Mouse (Mus musculus): ENCODE results near the gene Nucks1. TPM values are rescaled to one million over a fixed set of nuclear protein-coding genes. Genes with fewer than 3 reads are reported as not detected.
A peak's percentile ranks its signal among the peaks of the same experiment; 100 is the strongest.

The Nucks1 gene
- polyA plus RNA-seq, 1 experiment, result 23.2 TPM

DNA sequence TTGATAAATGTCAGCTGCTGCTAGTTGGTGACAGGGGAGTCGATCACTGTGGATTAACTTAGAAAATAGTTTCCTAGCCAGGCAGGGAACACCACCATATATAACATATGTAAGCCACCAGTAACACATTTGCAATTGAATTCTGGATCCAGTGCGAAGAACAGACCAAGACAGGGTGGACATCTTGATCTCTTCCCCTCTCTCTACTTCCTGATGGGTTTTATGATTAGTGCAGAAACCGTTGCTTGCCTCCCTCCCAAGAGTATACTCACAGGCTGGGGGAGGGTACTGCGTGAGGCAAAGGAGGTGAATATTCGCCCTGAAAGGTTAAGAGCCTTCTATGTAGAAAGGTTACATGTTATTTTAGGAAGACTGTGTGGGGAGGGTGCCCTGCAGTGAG is 55.5 kb downstream of the Nucks1 start:
- DNase-seq (ENCODE audit: low spot score), result no peak

DNA sequence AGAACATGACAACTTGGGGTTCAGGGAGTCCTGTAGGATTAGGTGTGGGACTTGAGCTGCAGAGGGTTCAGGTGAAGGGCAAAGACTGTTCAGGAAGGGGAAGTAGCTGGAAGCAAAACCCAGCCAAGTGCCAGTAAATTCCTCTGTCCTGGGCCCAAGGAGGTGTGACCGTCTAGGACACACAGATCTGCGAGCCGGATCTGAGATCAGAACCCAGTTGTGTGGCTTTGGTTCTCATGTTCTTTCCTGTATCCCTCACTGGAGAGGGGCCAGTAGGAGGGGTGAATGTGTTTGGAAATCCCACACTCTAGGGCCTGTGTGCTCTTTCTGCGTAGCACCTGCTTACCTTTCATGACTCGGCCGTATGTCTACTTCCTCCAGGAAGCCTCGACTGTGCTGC is 57.0 kb downstream of the Nucks1 start:
- no peak for DNase-seq (ENCODE audit: low spot score)

DNA sequence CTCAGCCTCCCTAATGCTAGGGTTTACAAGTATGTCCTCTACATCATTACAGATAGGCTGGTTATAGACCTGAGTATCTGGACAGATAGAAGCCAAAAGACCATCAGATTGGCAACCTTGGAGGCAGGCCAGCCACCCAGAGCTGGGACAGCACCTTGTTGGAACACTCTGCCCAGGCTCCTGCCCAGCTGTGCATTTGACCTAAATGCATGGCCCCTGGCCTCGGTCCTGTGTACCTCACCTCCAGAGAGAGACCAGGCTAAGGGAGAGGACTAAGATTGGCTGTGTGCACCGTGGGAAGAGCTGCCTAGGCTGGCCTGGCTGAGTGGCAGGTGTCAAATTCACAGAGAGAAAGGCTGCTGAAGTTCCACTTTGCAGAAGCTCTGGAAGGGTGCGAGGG is 58.2 kb downstream of the Nucks1 start:
- no peak for DNase-seq (ENCODE audit: low spot score)

DNA sequence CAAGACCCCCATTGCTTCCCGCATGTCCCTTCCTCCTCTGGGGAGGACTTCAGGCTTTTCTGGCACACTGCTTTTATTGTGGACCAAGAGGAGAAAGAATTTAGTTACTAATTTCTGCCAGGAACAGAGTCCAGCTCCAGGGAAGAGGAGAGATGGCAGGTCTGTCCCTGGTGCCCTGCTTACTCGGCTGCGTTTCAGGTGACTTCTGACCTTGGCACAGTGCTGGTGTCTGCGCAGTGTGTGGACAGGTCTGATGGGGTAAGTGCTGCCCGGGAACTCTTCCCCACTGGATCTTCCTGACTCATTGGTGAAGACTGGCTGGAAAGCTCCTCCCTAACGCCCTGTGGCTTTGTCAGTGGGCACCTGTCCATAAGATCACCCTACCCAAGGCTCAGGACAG is 58.6 kb downstream of the Nucks1 start:
- no peak for DNase-seq (ENCODE audit: low spot score)

DNA sequence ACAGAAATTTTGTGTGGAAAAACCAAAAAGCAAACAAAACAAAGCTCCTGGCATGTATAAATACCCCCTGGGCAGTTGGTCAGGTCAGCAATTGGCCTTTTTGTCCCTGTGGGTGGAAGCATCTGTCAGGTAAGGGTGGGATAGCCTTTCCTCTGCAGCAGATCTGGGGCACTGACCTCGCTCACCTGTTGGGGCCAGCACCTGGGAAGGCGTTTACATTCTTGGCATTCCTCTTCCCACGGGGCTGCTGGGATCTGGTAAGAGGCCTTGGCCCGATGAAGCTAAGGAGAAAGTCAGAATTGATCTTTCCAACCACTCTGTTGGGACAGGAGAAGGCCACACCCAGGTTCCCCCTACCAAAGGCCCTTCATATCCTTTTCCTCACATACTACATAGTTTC is 59.5 kb downstream of the Nucks1 start:
- no peak for DNase-seq (ENCODE audit: low spot score)

DNA sequence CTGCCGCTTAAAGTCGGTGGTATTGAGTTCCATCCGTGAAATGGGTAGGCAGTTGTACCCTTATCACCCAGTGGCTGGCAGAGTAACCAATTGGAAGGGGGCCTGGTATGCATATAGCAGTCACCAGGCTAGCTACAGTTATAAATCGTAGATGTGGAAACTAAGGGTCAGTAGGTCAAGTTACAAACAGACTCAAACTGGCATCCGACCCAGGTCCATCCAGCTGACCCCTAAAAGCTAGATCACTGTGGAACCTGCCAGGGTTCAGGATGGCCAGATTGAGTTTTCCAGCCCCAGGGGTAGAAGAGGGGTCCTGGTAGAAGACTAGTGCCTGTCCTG is 60.0 kb downstream of the Nucks1 start:
- DNase-seq (ENCODE audit: low spot score), result no peak

DNA sequence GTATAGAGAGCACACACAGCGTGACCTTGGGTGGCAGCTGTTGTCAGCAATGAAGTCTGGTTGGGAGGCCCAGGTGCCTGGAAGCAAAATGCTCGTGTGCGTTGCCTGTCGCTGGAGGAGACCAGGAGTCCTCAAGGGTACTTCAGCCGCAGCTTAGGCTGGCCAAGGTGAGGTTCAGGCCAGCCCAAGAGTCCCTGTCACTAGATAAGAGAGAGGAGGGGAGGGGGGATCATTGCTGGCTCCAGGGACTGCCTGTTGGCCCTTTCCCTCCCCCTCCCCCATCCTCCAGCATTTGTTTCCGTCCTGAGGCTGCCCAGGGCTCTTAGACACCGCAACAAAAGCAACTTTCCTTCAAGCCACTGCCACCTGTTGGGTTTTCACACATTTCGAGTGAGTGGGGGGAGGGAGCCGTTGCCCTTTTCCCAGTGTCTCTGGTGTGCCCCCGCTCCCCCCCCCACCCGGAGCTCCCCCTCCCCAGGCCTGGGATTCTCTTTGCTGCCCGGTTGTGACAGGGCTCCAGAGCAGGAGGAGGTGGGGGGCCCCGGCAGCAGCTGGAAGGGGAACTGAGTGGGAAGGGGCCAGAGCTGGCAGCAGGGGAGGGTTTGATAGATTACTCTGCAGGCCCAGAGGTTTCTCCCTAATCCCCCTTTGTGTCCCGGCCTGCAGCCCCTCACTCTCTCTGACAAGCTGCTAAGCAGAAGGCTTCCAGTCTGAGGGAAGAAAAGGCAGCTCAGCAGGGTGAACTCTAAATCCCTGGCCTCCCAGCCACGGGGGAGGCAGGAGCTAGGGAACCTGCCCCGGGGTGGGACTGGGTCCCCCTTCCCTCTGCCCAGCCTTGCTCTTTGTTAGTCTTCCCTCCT is 60.6 kb downstream of the Nucks1 start:
- DNase-seq (ENCODE audit: low spot score), result no peak

DNA sequence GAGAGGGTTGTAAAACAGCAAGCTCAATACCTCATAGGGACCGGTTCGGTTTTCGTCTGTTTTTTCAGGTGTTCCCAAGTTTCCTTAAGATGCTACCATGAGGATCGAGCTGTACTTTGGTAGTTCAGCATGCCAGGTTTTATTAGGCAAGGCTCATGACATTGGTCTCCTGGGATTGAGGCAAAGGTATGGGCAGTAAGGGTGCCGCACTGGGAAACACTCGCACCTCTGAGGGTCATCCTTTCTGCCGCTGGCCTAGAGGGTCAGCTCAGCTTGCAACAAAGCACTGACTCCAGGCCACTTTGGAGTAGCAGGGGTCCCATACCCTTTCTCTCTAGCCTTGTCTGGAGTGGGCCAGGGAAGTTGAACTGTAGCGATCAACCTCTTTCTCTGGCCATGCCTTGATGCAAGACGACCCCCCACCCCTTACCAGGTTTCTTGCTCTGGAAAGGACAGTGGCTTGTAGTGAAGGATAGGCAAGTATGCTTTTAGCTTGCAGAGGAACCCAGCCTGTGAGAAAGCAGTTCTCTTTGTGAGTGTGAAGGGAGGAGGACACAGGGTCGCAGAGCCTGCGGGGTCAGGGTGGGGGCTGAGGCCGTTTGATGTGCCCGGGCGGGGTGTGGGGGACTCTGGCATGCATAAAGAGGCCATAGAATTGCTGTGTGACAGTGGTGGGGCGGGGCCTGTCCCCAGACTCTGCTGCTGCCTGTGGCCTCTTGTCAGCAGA is 61.6 kb downstream of the Nucks1 start:
- DNase-seq (ENCODE audit: low spot score), result no peak

DNA sequence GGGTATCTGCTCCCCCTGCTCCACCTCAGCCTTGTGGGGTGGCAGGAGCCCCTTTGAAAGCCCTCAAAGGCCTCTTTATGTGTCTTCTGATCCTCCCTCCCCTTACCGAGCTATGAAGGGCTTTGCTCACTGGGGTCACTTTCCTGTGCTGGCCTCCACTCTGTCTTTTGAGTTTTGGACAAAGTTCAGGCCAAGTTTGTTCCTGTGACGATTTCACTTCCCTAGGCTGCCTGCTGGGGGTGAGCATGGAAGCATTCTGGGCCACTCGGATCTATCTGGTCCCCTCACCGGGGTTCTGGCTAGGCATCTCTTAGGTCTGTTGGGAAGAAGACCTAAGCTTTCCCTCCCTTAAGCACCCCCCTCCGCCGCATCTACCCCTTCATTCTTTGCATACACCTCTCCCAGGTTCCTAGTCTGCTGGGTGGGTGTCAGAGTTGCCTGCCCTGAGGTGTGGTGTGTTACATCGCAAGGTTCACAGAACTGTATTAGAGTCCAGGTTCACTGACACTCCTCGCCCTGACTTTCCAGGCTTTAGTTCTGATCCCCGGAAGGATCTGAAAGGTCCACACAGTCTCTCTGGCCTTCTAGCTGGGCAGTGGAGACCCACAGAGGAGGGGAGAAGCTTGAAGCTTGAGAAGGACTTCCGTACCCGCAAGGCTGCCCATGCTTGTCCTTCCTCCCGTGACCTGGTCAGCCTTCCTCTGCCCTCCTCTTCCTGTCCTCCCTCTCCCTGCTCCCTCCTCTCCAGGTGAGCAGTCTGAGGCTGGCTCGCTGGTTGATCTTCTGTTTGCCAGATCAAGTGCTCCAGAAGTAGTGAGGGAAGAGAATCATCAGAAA is 62.4 kb downstream of the Nucks1 start:
- no peak for DNase-seq (ENCODE audit: low spot score)

DNA sequence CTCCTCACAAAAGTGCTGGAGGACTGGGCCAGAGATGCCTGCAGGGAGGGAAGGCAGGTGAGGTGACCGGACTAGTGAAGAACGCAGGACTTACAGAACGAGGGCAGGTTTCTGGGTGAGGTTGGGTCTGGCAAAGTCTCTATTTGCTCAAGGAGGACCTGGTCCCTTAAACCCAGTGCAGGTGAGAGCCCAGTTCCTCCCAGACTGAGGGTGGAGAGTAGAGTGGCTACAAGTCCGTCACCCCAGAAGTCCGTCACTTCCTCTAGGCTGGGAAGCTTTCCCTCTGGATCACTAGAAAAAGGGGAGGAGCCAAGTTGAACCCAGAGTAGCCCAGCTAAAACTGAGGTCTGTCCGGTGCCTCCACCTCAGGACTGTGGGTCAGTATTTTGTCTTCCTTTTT is 63.7 kb downstream of the Nucks1 start:
- no peak for DNase-seq (ENCODE audit: low spot score)

DNA sequence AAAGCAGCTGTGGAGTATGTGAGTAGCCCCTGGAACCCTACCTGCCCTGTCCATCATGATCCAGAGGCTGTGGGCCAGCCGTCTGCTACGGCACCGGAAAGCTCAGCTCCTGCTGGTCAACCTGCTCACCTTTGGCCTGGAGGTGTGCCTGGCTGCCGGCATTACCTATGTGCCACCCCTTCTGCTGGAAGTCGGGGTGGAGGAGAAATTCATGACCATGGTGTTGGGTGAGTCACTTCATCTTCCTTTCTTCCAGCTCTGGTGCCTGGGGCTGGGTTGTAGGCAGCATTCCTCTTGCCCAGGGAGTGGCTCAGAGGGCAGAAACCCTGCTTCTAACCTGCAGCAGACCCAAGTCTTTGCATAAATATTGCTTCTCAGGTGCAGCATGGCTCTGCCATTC is 66.6 kb downstream of the Nucks1 start:
- no peak for DNase-seq (ENCODE audit: low spot score)

DNA sequence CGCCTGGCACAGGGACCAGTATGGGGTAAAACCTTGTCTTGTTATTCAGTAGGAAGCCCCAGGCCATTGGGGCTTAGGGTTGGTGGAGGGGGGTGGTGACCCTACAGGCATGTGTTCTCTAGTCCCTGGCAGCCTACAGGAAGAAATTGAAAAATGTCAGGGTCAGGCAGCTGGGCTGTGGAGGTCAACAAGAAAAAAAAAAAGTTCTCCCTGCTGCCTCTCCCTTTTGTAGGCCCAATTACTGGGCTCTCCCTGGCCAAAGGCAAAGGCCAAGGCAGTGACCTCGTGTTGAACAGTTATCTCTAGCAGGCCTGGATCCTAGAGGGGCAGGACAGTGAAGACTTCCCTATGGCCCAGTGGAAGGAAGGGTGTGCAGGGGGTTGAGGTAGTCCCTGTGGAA is 70.1 kb downstream of the Nucks1 start:
- no peak for DNase-seq (ENCODE audit: low spot score)

DNA sequence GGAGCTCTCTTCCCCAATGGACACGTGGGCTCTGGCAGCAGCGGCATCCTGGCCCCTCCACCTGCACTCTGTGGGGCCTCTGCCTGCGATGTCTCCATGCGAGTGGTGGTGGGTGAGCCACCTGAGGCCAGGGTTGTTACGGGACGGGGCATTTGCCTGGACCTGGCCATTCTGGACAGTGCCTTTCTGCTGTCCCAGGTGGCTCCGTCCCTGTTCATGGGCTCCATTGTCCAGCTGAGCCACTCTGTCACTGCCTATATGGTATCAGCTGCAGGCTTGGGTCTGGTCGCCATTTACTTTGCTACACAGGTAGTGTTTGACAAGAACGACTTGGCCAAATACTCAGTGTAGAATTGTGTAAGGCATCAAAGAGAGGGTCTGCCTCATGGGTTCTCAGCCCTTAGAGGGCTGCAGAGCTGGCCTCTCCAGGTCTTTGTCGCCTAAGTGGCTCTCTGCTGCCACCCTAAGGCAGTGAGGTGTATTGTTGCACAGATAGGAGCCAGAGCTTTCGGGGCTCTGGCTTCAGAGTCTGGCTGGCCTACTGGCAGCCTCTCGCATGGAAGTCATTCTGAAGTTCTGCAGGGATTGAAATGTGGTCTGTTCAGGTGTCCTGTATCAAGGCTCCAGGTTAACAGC is 71.2 kb downstream of the Nucks1 start:
- DNase-seq (ENCODE audit: low spot score), result peak; percentile 47

DNA sequence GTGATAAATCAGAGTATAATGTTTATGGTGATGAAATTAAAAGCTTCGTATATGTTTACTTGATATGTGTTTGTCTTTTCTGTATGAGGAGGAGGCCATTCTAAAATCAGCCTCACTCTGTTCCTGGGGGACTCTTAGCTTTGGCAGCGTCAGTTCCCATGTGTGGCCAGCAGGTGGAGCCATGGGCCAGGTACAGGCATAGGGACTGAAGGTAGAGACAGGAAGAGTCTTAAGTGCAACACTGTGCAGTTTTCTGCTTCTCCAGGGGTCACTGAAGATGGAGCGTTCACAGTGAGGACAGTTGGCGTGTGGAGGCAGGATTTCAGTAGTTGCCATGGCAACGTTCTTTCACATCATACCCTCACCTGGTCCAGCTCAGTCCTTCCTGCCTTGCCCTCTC is 72.6 kb downstream of the Nucks1 start:
- DNase-seq (ENCODE audit: low spot score), result peak; percentile 64

DNA sequence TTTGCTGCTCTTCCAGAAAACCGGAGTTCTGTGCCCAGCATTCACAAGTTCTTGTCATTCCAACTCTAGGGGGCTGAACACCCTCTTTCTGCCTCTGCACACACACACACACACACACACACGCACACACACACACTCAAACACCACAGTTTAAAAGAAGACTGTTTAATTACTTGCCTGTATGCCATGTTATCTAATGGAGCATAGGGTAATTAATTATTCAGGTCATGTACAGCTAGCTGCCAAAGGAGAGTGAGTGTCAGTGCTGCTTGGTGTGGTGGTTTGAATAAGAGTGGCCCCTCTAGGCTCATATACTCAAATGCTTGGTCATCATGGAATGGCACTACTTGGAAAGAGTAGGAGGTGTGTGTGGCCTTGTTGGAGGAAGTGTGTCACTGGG is 73.5 kb downstream of the Nucks1 start:
- no peak for DNase-seq (ENCODE audit: low spot score)

Other genes starting within 250 kb of the Nucks1 start
- 24.6 and 29.4 TPM in 2 replicates for gene Rab7b, start 221.8 kb upstream of the Nucks1 start, polyA plus RNA-seq (2012; rRNA removed)
- gene Slc26a9, start 166.5 kb upstream of the Nucks1 start, polyA plus RNA-seq (2012; rRNA removed), result 0.01 TPM in 1 of 2 replicates, not detected in the other
- gene Pm20d1, start 113.2 kb upstream of the Nucks1 start, polyA plus RNA-seq (2012; rRNA removed), result 6.5 TPM in 2 replicates
- gene Slc41a1, start 83.0 kb upstream of the Nucks1 start, polyA plus RNA-seq (2012; rRNA removed), result 20.7 and 28.1 TPM in 2 replicates
- gene Rab29, start 43.3 kb upstream of the Nucks1 start, polyA plus RNA-seq (2012; rRNA removed), result 32.8 and 37.7 TPM in 2 replicates
- gene Slc45a3, start 52.4 kb downstream of the Nucks1 start, polyA plus RNA-seq (2012; rRNA removed), result 5.6 and 5.7 TPM in 2 replicates
- gene Elk4, start 97.1 kb downstream of the Nucks1 start, polyA plus RNA-seq (2012; rRNA removed), result 35.7 and 51.0 TPM in 2 replicates
- gene Mfsd4a, start 157.5 kb downstream of the Nucks1 start, polyA plus RNA-seq (2012; rRNA removed), result 35.2 and 43.2 TPM in 2 replicates
- gene Cdk18, start 229.2 kb downstream of the Nucks1 start, polyA plus RNA-seq (2012; rRNA removed), result 20.5 and 26.8 TPM in 2 replicates

Data from urinary bladder, adult 2 months (tissue).